Mouse (Mus musculus) kidney, embryonic 16.5 days (tissue): ENCODE results near the gene Styk1. TPM values are rescaled to one million over a fixed set of nuclear protein-coding genes. Genes with fewer than 3 reads are reported as not detected.

Experiments
- ATAC-seq: fragments of 200-750 bp; cut with Nextera tagmentation; 2 replicates; pipeline ENCODE4 v1.8.0; 2017; ENCODE audit warnings: moderate TSS enrichment; ENCODE audit not compliant: low FRiP score, low TSS enrichment
- H3K27ac ChIP-seq: fragments of 300-500 bp; sonication (generic); 2 replicates; pipeline ENCODE4 v1.5.1; 2014; ENCODE audit warnings: low read length
- H3K27me3 ChIP-seq: fragments of 300-500 bp; sonication (generic); 2 replicates; pipeline ENCODE4 v1.6.1; 2014; ENCODE audit warnings: low read length, control low read depth, mixed read lengths; ENCODE audit not compliant: insufficient read depth
- H3K36me3 ChIP-seq: fragments of 300-500 bp; sonication (generic); 2 replicates; pipeline ENCODE4 v1.6.1; 2014; ENCODE audit warnings: low read length, control low read depth, mixed read lengths; ENCODE audit not compliant: insufficient read depth
- H3K4me1 ChIP-seq: fragments of 300-500 bp; sonication (generic); 2 replicates; pipeline ENCODE4 v1.6.1; 2014; ENCODE audit warnings: low read length, control low read depth, mixed read lengths; ENCODE audit not compliant: insufficient read depth
- H3K4me2 ChIP-seq: fragments of 300-500 bp; sonication (generic); replicated peaks from 2 replicates; pipeline ENCODE4 v1.6.1; 2014; ENCODE audit warnings: low read depth, low read length
- H3K4me3 ChIP-seq: fragments of 300-500 bp; sonication (generic); 2 replicates; pipeline ENCODE4 v1.5.1; 2014; ENCODE audit warnings: mild to moderate bottlenecking, low read length
- H3K9ac ChIP-seq: fragments of 300-500 bp; sonication (generic); replicated peaks from 2 replicates; pipeline ENCODE4 v1.6.1; 2014; ENCODE audit warnings: low read length
- H3K9me3 ChIP-seq: fragments of 300-500 bp; sonication (generic); 2 replicates; pipeline ENCODE4 v1.6.1; 2016; ENCODE audit warnings: low read length, control low read depth
- WGBS: fragments of 180-500 bp; shearing (Covaris S2); extraction: QIAGEN DNeasy Blood & Tissue Kit; methylation state at CpG from one replicate; pipeline ENCODE4 v1.1.7; 2014; 5-methylcytosine and 5-hydroxymethylcytosine counted together
- polyA plus RNA-seq: library from polyadenylated mRNA; unstranded; fragments of >200 nt; fragmentation: Nextera tagmentation; extraction: Ambion mirVana; gene quantifications from 2 replicates; pipeline ENCODE4 v1.2.1, GENCODE M21; 2015

Styk1 gene
- polyA plus RNA-seq, 1 experiment from 2014 or later: 3.5 TPM

DNA sequence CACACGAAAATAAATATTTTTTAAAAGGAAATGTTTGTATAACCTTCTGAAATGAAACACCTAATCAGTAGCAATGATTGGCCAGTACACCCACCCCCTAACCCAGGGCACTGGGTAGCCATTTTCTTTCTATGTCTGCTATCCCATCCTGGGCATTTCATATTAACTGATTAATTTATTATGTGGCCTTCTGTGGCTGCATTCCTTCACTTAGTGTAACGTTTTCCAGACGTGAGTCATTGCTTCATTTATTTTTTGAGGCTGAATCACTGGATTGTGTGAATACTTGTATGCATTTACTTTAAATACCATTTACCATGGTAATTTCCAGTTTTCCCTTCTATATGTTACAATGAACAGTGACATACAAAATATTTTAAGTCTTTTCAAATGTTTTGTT is 13.3 kb downstream of the Styk1 start:
- ATAC-seq: no peak
- no peak overlapping the region for H3K4me3 ChIP-seq
- H3K27ac ChIP-seq: no peak overlapping the region
- no peaks in the 10 kb centered on the region for H3K9me3 ChIP-seq
- no peaks in the 10 kb centered on the region for H3K4me1 ChIP-seq
- no peaks in the 10 kb centered on the region for H3K36me3 ChIP-seq
- no peak overlapping the region for H3K9ac ChIP-seq
- H3K27me3 ChIP-seq: no peaks in the 10 kb centered on the region
- H3K4me2 ChIP-seq: no peak overlapping the region
- WGBS: 57% methylated on average over 3 of the region's 3 CpGs

DNA sequence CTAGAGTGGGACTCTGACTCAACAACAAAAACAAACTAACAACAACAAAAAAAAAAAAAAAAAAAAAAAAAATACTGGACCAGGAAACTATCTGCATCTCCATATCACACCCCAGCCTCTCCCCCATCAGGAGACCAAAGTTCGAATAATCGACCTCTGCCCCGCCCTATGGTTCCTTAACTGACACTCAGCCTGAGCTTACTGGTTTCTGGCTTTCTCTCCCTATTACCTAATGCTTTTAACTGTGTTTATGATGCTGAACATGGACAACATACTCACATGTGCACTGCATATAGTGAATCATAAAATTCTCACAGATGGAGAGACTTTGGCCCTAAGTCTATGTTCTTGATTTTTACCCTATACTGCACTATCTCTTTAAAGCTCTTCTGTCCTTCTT is 14.1 kb downstream of the Styk1 start:
- Histone ChIP-seq H3K4me2 (no peak overlapping the region), H3K27ac (no peak overlapping the region), H3K9me3 (no peaks in the 10 kb centered on the region), H3K4me1 (no peaks in the 10 kb centered on the region), H3K36me3 (no peaks in the 10 kb centered on the region), H3K27me3 (no peaks in the 10 kb centered on the region), H3K4me3 (no peak overlapping the region), H3K9ac (no peak overlapping the region)
- ATAC-seq: no peak
- 86% methylated on average over 3 of the region's 3 CpGs for WGBS

DNA sequence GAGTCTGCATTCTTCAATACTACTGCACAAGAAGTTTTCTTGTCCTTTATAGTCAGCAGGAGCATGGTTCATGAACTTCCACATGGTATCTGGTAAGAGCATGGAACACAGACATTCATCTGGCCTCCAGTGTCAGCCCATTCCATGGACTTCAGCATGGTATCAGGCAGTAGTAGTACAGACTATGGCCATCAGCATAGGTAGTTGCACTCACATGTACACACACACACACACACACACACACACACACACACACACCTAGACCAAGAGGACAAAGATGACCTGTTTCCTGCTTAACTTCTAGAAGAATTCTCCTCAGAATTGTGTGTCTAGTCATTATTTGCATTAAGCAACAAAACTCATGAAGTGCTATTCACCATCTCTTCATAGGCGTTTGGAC is 14.6 kb downstream of the Styk1 start:
- Histone ChIP-seq H3K27ac (no peak overlapping the region), H3K9me3 (no peaks in the 10 kb centered on the region), H3K4me3 (no peak overlapping the region), H3K4me1 (no peaks in the 10 kb centered on the region), H3K27me3 (no peaks in the 10 kb centered on the region), H3K9ac (no peak overlapping the region), H3K4me2 (no peak overlapping the region), H3K36me3 (no peaks in the 10 kb centered on the region)
- ATAC-seq: no peak
- WGBS: 88% methylated on average over 1 of the region's 1 CpGs

DNA sequence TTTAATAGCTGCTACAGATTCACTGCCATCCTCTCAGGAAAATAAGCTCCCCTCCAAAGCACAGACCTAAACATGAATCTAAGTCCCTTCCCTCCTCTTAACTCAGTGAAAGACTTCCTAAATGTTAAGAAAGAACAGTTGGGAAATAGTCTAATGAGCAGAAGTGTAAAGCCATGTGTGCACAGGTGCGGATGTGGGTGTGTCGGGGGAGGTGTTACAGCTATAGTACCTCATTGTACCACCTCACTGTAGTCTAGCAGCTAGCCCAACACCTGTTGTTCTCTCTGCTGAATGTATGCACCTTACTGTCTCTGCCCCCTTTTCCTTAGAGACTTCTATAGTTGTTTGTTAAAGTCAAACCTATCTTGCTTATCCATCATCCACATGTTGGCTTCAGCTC is 26.3 kb downstream of the Styk1 start:
- WGBS: 90% methylated on average over 2 of the region's 2 CpGs
- Histone ChIP-seq H3K4me3 (no peak overlapping the region), H3K9ac (no peak overlapping the region), H3K4me2 (no peak overlapping the region), H3K27me3 (no peaks in the 10 kb centered on the region), H3K27ac (no peak overlapping the region), H3K4me1 (no peaks in the 10 kb centered on the region), H3K36me3 (no peaks in the 10 kb centered on the region), H3K9me3 (no peaks in the 10 kb centered on the region)
- ATAC-seq: no peak

DNA sequence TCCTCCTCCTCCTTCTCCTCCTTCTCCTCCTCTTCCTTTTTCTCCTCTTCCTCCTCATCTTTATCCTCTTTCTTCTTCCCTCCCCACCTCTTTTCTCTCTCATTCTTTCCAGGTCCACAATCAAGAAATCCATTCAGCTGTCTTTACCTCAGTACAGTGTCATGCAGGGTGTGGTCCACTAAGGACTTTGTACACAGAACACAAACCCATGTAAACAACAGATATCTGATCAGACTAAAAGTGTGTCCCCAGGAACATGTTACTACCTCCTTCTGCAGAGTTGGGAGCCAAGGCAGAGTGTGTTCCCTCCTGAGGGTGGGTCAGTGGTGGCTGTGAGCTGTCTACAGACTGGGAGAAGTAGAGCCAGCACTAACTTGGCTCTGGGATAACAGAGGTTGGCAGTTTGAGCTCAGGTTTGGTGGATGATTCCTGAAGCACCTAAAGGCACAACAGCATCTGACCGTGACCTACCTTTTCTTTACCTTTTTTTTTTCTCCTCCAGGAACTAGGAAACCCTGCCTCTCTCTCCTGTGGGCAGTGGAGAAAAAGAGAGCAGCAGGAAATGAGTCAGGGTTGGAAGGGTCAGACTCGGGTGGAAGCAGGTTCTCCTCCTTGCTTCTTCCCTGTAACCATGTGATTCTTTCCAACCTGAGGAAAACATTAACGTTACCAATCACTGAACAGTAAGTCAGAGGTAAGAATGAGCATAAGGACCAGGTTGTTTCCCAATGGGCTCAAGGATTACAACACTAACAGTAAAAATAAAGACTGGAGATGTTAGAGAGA is 31.4 kb downstream of the Styk1 start:
- no peaks in the 10 kb centered on the region for H3K9me3 ChIP-seq
- H3K27ac ChIP-seq: no peak overlapping the region
- H3K36me3 ChIP-seq: no peaks in the 10 kb centered on the region
- 56% methylated on average over 3 of the region's 3 CpGs for WGBS
- H3K4me3 ChIP-seq: no peak overlapping the region
- no peak overlapping the region for H3K9ac ChIP-seq
- no peaks in the 10 kb centered on the region for H3K27me3 ChIP-seq
- ATAC-seq: no peak
- H3K4me1 ChIP-seq: no peaks in the 10 kb centered on the region
- H3K4me2 ChIP-seq: no peak overlapping the region

DNA sequence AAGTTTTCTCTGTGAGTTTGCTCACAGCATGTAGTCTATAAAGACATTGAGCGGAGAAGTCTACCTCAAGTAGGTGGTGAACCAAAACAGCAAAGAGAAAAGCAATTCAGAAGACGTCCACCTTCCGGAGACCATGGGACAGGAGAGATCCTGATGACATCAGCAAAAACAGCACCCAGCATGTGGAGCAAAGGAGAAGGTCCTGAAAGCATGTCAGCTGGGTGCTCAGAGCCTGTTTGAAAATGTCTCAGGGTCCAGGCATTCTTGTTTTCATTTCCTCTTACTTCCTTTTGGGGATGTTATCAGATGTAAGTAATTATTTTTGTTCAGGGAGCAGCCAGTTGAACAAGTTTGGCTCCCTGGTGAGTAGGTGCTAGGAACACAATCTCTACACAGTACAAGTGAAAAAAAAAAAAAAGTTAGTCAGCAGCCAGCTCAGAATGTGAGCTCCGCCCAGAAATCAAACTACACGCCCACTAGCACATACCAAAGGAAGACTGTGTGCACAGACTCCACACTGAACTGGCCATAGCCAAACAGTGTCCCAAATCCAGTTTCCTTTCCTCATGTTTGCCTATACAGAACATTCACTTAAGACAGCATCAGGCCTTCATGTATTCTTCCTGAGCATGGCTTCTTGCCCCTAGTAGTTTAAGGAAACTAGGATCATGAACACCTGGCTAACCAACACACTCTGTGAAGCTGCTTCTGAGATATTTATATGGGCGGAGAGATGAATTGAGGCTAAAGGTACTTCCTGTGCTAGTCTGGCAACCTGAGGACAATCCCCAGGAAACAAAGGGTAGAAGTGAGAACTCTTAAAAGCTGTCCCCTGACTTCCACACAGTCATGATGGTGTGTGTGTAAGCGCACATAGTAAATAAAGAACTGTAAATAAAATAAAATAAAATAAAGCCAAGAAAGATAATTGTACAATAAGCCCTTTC is 37.0 kb downstream of the Styk1 start:
- Histone ChIP-seq H3K9me3 (no peaks in the 10 kb centered on the region), H3K27me3 (no peaks in the 10 kb centered on the region), H3K4me2 (no peak overlapping the region), H3K27ac (0 out of 2 replicates have a peak overlapping the region, but pooled peaks have one; percentile 9), H3K9ac (no peak overlapping the region), H3K4me1 (no peaks in the 10 kb centered on the region), H3K36me3 (no peaks in the 10 kb centered on the region), H3K4me3 (no peak overlapping the region)
- 77% methylated on average over 7 of the region's 7 CpGs for WGBS
- peak; percentile 65; the same call in 1 of the 2 replicates for ATAC-seq

DNA sequence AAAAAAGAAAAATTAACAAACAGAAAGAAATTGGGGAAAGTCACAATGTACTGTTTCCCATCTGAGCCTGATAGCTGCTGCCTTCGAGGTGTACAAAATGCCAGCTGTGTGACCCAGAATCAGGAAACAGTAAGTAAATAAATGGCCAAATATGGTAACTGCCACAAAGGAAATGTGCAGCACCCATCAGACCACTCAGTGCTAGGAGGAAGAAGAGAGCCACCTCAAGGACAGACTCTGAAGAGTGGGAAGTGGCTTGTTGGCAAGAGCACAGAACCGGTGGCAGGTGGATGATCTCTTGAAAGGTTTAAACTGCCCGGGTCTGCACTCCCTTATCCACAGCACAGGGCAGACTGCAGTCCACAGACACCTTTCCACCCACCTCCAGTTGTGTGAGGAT is 45.4 kb downstream of the Styk1 start:
- Histone ChIP-seq H3K27me3 (no peaks in the 10 kb centered on the region), H3K36me3 (no peaks in the 10 kb centered on the region), H3K9me3 (no peaks in the 10 kb centered on the region), H3K4me2 (no peak overlapping the region), H3K9ac (no peak overlapping the region), H3K4me1 (no peaks in the 10 kb centered on the region), H3K4me3 (no peak overlapping the region), H3K27ac (no peak overlapping the region)
- WGBS: 59% methylated on average over 3 of the region's 3 CpGs
- ATAC-seq: no peak

DNA sequence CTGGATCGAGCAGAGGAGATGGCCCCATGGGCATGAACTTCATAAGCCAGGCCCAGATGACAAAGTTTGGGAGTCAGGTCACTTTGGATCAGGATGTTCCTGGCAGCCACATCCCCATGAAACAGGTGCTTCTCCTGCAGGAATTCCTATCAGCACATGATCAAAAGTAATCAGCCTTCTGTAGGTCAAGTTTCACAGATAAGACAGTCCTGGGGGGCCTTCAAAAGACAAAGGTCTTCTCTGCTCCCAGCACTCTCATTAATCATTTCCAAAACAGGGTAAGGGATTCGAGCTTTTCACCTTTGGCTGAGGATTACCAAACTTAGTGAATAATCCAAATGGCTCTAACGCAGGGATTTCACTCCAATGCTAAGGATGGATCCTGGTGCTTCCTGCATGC is 48.6 kb downstream of the Styk1 start:
- no peak for ATAC-seq
- H3K9ac ChIP-seq: no peak overlapping the region
- no peak overlapping the region for H3K4me3 ChIP-seq
- no peaks in the 10 kb centered on the region for H3K27me3 ChIP-seq
- no peaks in the 10 kb centered on the region for H3K4me1 ChIP-seq
- no peak overlapping the region for H3K4me2 ChIP-seq
- 60% methylated on average over 3 of the region's 3 CpGs for WGBS
- H3K36me3 ChIP-seq: no peaks in the 10 kb centered on the region
- H3K9me3 ChIP-seq: no peaks in the 10 kb centered on the region
- no peak overlapping the region for H3K27ac ChIP-seq

DNA sequence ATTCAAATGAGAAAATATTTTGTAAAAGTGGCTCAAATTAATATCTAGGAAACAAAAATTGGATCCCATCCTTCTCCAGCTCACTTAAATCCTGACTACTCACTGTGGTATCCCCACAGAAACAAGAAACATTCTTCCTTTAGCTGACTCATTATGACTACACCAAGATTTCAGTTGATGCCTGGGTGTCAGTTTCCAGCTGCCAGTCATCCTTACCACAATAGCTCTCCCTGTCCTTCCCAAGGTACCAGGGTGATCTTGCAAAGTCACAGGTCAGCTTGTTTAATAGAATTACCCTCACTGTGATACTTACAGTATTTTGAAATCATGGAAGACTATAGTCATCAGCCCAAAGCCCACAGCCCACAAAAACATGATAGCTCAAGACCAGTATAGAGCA is 54.9 kb downstream of the Styk1 start:
- no peak for ATAC-seq
- Histone ChIP-seq H3K4me2 (no peak overlapping the region), H3K27ac (no peak overlapping the region)

More for the DNA sequence above, 54.9 kb downstream of the Styk1 start:
- Histone ChIP-seq H3K4me1 (no peaks in the 10 kb centered on the region), H3K9ac (no peak overlapping the region), H3K4me3 (no peak overlapping the region), H3K9me3 (no peaks in the 10 kb centered on the region), H3K36me3 (no peaks in the 10 kb centered on the region), H3K27me3 (no peaks in the 10 kb centered on the region)
